Mouse (Mus musculus): ENCODE data around the gene Igdcc3. TPM values are rescaled to one million over a fixed set of nuclear protein-coding genes. Genes with fewer than 3 reads are reported as not detected.

Gene Igdcc3
- polyA plus RNA-seq, 1 experiment from 2014 or later: 0.22 TPM

GRCm38 (mm10) chr9:65177497-65177896 is 36.5 kb downstream of the Igdcc3 start:
- no peak for TF ChIP-seq CTCF (IDR thresholded peaks at IDR 0.05; ENCODE audit: low read depth)
- no peaks in the 10 kb centered on the region for H3K4me1 ChIP-seq (replicated peaks; ENCODE audit: control insufficient read depth, insufficient read depth, low read length)
- no peak overlapping the region for H3K4me2 ChIP-seq (replicated peaks; ENCODE audit: low read depth)
- 81% methylated on average over 3 of the region's 3 CpGs for WGBS
- ATAC-seq: no peak
- no peak overlapping the region for H3K4me3 ChIP-seq (ENCODE audit: low read depth, low read length)
- H3K27me3 ChIP-seq (replicated peaks; ENCODE audit: control insufficient read depth, insufficient read depth, low read length): peaks cover 8% of the 10 kb centered on the region; the same call in 1 of the 2 replicates
- no peaks in the 10 kb centered on the region for H3K9me3 ChIP-seq (ENCODE audit: control insufficient read depth)
- H3K9ac ChIP-seq (ENCODE audit: low read depth, low read length): no peak overlapping the region
- no peak overlapping the region for H3K27ac ChIP-seq (ENCODE audit: low read depth, low read length)
- H3K36me3 ChIP-seq (ENCODE audit: control insufficient read depth, insufficient read depth): no peaks in the 10 kb centered on the region

GRCm38 (mm10) chr9:65177912-65178311 is 36.9 kb downstream of the Igdcc3 start:
- H3K9me3 ChIP-seq (ENCODE audit: control insufficient read depth): no peaks in the 10 kb centered on the region
- 74% methylated on average over 10 of the region's 10 CpGs for WGBS
- no peak for ATAC-seq
- TF ChIP-seq CTCF (IDR thresholded peaks at IDR 0.05; ENCODE audit: low read depth): no peak
- H3K36me3 ChIP-seq (ENCODE audit: control insufficient read depth, insufficient read depth): no peaks in the 10 kb centered on the region
- no peak overlapping the region for H3K27ac ChIP-seq (ENCODE audit: low read depth, low read length)
- no peak overlapping the region for H3K4me3 ChIP-seq (ENCODE audit: low read depth, low read length)
- peaks cover 7% of the 10 kb centered on the region; the same call in 1 of the 2 replicates for H3K27me3 ChIP-seq (replicated peaks; ENCODE audit: control insufficient read depth, insufficient read depth, low read length)
- no peaks in the 10 kb centered on the region for H3K4me1 ChIP-seq (replicated peaks; ENCODE audit: control insufficient read depth, insufficient read depth, low read length)
- H3K4me2 ChIP-seq (replicated peaks; ENCODE audit: low read depth): no peak overlapping the region
- no peak overlapping the region for H3K9ac ChIP-seq (ENCODE audit: low read depth, low read length)

GRCm38 (mm10) chr9:65178336-65179213 is 37.6 kb downstream of the Igdcc3 start:
- Histone ChIP-seq H3K4me3 (ENCODE audit: low read depth, low read length) (no peak overlapping the region), H3K9ac (ENCODE audit: low read depth, low read length) (no peak overlapping the region), H3K27ac (ENCODE audit: low read depth, low read length) (no peak overlapping the region), H3K9me3 (ENCODE audit: control insufficient read depth) (no peaks in the 10 kb centered on the region), H3K36me3 (ENCODE audit: control insufficient read depth, insufficient read depth) (no peaks in the 10 kb centered on the region), H3K4me1 (replicated peaks; ENCODE audit: control insufficient read depth, insufficient read depth, low read length) (no peaks in the 10 kb centered on the region), H3K4me2 (replicated peaks; ENCODE audit: low read depth) (peak overlapping the region; percentile 30; the same call in 1 of the 2 replicates), H3K27me3 (replicated peaks; ENCODE audit: control insufficient read depth, insufficient read depth, low read length) (peaks cover 4% of the 10 kb centered on the region; the same call in 1 of the 2 replicates)
- TF ChIP-seq CTCF (IDR thresholded peaks at IDR 0.05; ENCODE audit: low read depth): no peak
- ATAC-seq: no peak
- 27% methylated on average over 22 of the region's 22 CpGs for WGBS

GRCm38 (mm10) chr9:65179817-65180624 is 39.0 kb downstream of the Igdcc3 start:
- Histone ChIP-seq H3K4me2 (replicated peaks; ENCODE audit: low read depth) (no peak overlapping the region), H3K9me3 (ENCODE audit: control insufficient read depth) (no peaks in the 10 kb centered on the region), H3K27ac (ENCODE audit: low read depth, low read length) (no peak overlapping the region), H3K36me3 (ENCODE audit: control insufficient read depth, insufficient read depth) (no peaks in the 10 kb centered on the region), H3K27me3 (replicated peaks; ENCODE audit: control insufficient read depth, insufficient read depth, low read length) (peaks cover 4% of the 10 kb centered on the region; the same call in 1 of the 2 replicates), H3K4me3 (ENCODE audit: low read depth, low read length) (no peak overlapping the region), H3K9ac (ENCODE audit: low read depth, low read length) (no peak overlapping the region), H3K4me1 (replicated peaks; ENCODE audit: control insufficient read depth, insufficient read depth, low read length) (no peaks in the 10 kb centered on the region)
- 51% methylated on average over 17 of the region's 17 CpGs for WGBS
- no peak for ATAC-seq
- TF ChIP-seq CTCF (IDR thresholded peaks at IDR 0.05; ENCODE audit: low read depth): no peak

GRCm38 (mm10) chr9:65188599-65188998 is 47.6 kb downstream of the Igdcc3 start:
- peak; percentile 34; the same call in 1 of the 2 replicates for ATAC-seq
- Histone ChIP-seq H3K4me1 (replicated peaks; ENCODE audit: control insufficient read depth, insufficient read depth, low read length) (peaks cover 7% of the 10 kb centered on the region; the same call in 1 of the 2 replicates), H3K27me3 (replicated peaks; ENCODE audit: control insufficient read depth, insufficient read depth, low read length) (no peaks in the 10 kb centered on the region), H3K4me2 (replicated peaks; ENCODE audit: low read depth) (no peak overlapping the region), H3K9ac (ENCODE audit: low read depth, low read length) (no peak overlapping the region), H3K4me3 (ENCODE audit: low read depth, low read length) (no peak overlapping the region), H3K27ac (ENCODE audit: low read depth, low read length) (no peak overlapping the region), H3K36me3 (ENCODE audit: control insufficient read depth, insufficient read depth) (no peaks in the 10 kb centered on the region), H3K9me3 (ENCODE audit: control insufficient read depth) (no peaks in the 10 kb centered on the region)
- TF ChIP-seq CTCF (IDR thresholded peaks at IDR 0.05; ENCODE audit: low read depth): peak; percentile 96
- 6% methylated on average over 3 of the region's 3 CpGs for whole genome bisulfite sequencing

- no peak overlapping the region for H3K9ac ChIP-seq (ENCODE audit: low read depth, low read length)
- no peak for TF ChIP-seq CTCF (IDR thresholded peaks at IDR 0.05; ENCODE audit: low read depth)
- H3K9me3 ChIP-seq (ENCODE audit: control insufficient read depth): no peaks in the 10 kb centered on the region
- no peak overlapping the region for H3K27ac ChIP-seq (ENCODE audit: low read depth, low read length)
- peaks cover 7% of the 10 kb centered on the region for H3K4me1 ChIP-seq (replicated peaks; ENCODE audit: control insufficient read depth, insufficient read depth, low read length)
- H3K4me3 ChIP-seq (ENCODE audit: low read depth, low read length): no peak overlapping the region
- 64% methylated on average over 7 of the region's 7 CpGs for WGBS
- no peaks in the 10 kb centered on the region for H3K27me3 ChIP-seq (replicated peaks; ENCODE audit: control insufficient read depth, insufficient read depth, low read length)
- no peak overlapping the region for H3K4me2 ChIP-seq (replicated peaks; ENCODE audit: low read depth)
- no peak for ATAC-seq
- no peaks in the 10 kb centered on the region for H3K36me3 ChIP-seq (ENCODE audit: control insufficient read depth, insufficient read depth)
These were observed 49.3 kb downstream of the Igdcc3 start for GRCm38 (mm10) chr9:65190306-65190705.

All from intestine, postnatal 0 days (tissue).